Mouse (Mus musculus) spleen, postnatal 10 days (tissue): Measurements from ENCODE around the gene Olfr1220.

Experiments
- DNase-seq, 2 experiments: peaks; one replicate each; pipeline ENCODE4 v3.0.0; 2021 to 2022; ENCODE audit warnings: low spot score in 2 of 2

The Olfr1220 gene

DNA sequence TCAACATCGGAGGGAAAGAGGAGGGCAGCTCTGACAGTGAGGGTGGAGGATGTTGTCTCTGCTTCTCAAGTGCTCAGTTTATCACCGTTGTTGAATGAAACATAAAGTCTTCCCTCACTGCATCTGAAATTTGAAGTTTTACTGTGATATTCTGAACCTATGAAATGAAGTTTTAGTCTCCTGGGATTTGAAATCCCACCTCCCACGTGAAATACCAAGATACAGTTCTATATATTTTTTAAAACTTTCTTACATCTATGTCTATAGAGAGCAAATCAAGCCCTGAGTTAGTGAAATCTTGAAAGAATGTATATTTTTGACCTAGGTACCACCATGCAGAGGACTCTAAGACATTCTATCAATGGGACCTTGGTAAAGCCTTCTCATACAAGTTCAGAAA lies at the start of gene Olfr1220:
TSS of gene Olfr1220 (minus strand) at position 101 of the 400 bp plus-strand sequence.
- no peak for DNase-seq

GRCm38 (mm10) chr2:89151460-89151859 lies 44.8 kb upstream of the Olfr1220 start, which contains the start of gene Olfr1223:
Gene Olfr1223 (minus strand): TSS chr2:89151560.
- DNase-seq = no peak

GRCm38 (mm10) chr2:89132954-89133353 lies 26.3 kb upstream of the Olfr1220 start, which contains the start of gene Olfr1222:
Gene Olfr1222 (minus strand): TSS chr2:89133054.
- DNase-seq = no peak

GRCm38 (mm10) chr2:89117183-89117582 lies 10.5 kb upstream of the Olfr1220 start, which contains the start of gene Olfr1221:
Gene Olfr1221 (minus strand): TSS chr2:89117283.
- DNase-seq = no peak

GRCm38 (mm10) chr2:89105651-89106050 lies 984 bp downstream of the Olfr1220 start:
- DNase-seq = no peak

DNA sequence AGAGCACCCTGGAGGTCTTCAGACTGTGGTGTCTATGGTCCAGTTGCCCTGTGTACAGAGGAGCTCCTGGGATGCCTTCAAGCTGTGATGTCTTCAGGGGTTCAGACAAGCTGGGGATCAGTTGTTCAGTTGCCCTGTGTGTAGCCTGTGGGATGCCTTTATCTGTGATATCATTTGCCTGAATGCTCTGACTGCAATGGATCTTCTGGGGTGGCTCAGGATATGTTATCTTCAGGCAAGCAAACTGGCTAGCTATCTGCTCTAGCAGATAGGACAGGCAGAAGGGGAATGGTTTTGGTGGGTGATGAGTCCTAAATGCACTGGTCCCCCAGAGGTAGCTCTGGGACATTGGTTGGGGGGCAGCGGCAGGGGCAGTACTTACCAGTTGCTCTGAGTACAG lies 12.8 kb downstream of the Olfr1220 start:
- no peak for DNase-seq

DNA sequence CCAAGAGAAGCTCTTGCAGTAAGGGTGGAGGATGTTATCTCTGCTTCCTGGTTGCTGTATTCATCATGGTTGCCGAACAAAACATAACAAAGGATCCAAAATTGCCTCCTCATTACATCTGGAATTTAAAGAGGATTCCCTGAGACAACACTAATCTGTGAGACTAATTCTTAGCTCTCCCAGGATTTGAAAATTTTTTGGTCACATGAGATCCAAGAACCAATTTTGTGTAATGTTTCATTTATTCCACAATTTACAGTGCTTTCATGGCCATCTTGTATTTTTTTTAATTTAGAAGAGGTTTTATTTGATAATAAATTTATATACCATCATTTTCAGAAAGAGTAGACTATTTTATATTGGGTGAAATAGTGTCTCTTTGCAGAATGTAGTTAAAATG lies 23.2 kb downstream of the Olfr1220 start, which contains the start of gene Olfr1219:
TSS of gene Olfr1219 (minus strand) at position 101 of the 400 bp plus-strand sequence.
- DNase-seq = no peak

DNA sequence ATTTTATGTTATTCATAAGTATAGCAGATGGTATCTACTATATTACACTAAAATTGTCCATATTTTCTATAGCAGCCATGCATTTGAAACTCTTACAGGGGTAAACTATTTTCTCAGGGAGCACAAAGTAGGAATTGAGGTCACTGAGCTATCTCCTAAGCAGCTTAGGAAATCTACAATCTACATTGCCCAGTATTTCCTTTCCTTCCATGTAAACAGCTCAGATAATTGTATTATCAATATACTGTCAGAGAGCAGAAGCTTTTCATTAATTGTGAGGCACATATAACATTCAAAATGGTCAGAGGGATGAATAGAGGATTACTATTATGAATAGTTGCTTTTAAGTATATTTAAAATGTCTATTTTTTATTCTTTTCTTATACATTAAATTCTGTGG lies 25.1 kb downstream of the Olfr1220 start:
- no peak for DNase-seq

GRCm38 (mm10) chr2:89061087-89061486 lies 45.5 kb downstream of the Olfr1220 start, which contains the start of gene Olfr1218:
Gene Olfr1218 (minus strand): TSS chr2:89061187.
- DNase-seq = no peak
